Mouse (Mus musculus) liver, postnatal 0 days (tissue): ENCODE results near the gene Specc1.

Experiments
- CTCF ChIP-seq: sonication (generic); IDR thresholded peaks from 2 replicates; pipeline ENCODE4 v1.5.1; 2016; ENCODE audit warnings: antibody characterized with exemption, low read depth
- EP300 ChIP-seq: IDR thresholded peaks from 2 replicates; pipeline ENCODE4 v1.6.1; 2016; ENCODE audit warnings: antibody characterized with exemption, low read depth, mild to moderate bottlenecking

DNA sequence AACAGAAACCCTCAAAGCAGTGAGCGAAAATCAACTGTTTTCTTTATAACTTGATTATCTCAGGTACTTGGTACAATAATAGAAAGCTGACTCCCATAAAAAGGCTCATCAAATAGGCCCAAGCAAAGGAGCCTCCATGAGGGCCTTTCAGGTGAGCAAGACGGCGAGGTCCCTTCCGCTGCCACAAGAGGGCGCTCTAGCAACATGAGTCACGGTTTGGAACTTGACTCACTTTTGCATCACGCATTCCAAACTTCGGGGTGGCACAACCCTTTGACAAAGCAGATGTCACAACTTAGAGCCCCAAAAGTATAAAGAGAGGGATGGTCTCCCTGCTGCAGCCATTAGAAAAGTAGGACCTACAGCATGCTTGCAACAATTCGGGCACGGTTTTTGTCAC lies 5.9 kb upstream of the Specc1 start:
- TF ChIP-seq CTCF (peak; percentile 96), EP300 (no peak)
